Mouse (Mus musculus): ENCODE measurements around the gene Noto.

DNA sequence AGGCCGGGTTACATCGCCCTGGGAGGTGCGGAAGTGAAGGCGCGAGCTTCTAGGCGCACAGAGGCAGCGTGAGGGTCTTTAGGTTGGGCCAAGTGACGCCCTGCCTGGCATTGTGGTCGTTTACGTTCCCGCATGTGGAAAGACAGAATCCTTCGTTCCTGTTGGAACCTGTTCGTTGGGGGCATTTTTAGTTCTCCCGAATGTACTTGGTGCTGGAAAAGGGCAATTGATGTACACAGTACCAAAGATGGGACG lies 28.7 kb downstream of the Noto start:
- TF ChIP-seq EP300 (IDR thresholded peaks at IDR 0.05; ENCODE audit: low read depth) (no peak), CTCF (IDR thresholded peaks at IDR 0.05; ENCODE audit: low read depth) (no peak)
